Mouse (Mus musculus) G1E (cell line): ENCODE results near the gene Zbp1.

Experiments used
- CTCF ChIP-seq: IDR thresholded peaks from 2 replicates; pipeline ENCODE4 v1.5.1; 2012; ENCODE audit warnings: low read depth, low read length, inconsistent platforms, mixed read lengths
- GATA1 ChIP-seq: IDR thresholded peaks from 2 replicates; pipeline ENCODE4 v1.6.1; 2012; ENCODE audit warnings: borderline replicate concordance, low read length, inconsistent platforms, mixed read lengths
- POLR2AphosphoS5 ChIP-seq: IDR thresholded peaks from 2 replicates; pipeline ENCODE4 v1.6.1; 2012; ENCODE audit warnings: low read depth, low read length, inconsistent platforms; ENCODE audit not compliant: insufficient replicate concordance

GRCm38 (mm10) chr2:173216840-173217239, 1.9 kb downstream of the Zbp1 start:
- TF ChIP-seq POLR2AphosphoS5 (no peak), CTCF (no peak), GATA1 (no peak)
